ENCODE assay signal across 9 mouse cellular contexts in genomic region chr4:141131531-141132061, GRCm38 (mm10). TPM values are rescaled to one million over a fixed set of nuclear protein-coding genes. Genes with fewer than 3 reads are reported as not detected.
DNase-seq lines count a peak whose midpoint lies in the region; ATAC-seq lines count a peak whose summit lies in the region.
"Had no signal": no experiment of that assay in that cellular context is flagged by ENCODE, and none has a peak within 500 bp of the region (broad histone marks: within the 10 kb centered on the region; RNA-seq: fewer than 3 reads in every experiment).

No protein-coding gene starts in this region.

- no peaks in the 10 kb centered on the region for H3K9me3 ChIP-seq in heart, embryonic 14.5 days (ENCODE audit: control insufficient read depth, low read length)
- no peaks in the 10 kb centered on the region for H3K9me3 ChIP-seq in hindbrain, embryonic 15.5 days
- H3K9me3 ChIP-seq in liver, embryonic 11.5 days (ENCODE audit: control insufficient read depth, low read length) = no peaks in the 10 kb centered on the region
- 0 out of 2 replicates have a peak, but pooled peaks cover 2% of the 10 kb centered on the region for H3K9me3 ChIP-seq in neural tube, embryonic 13.5 days

- no peak overlapping the region for H3K4me2 ChIP-seq in heart, embryonic 14.5 days (ENCODE audit: low read length)
- no peak overlapping the region for H3K4me2 ChIP-seq in hindbrain, embryonic 15.5 days
- H3K4me2 ChIP-seq in liver, embryonic 11.5 days = peak overlapping the region; percentile 49
- H3K4me2 ChIP-seq in neural tube, embryonic 13.5 days = 0 out of 2 replicates have a peak overlapping the region, but pooled peaks have one; percentile 7

- WGBS in heart, embryonic 14.5 days = 51% methylated on average over 5 of the region's 5 CpGs
- WGBS in hindbrain, embryonic 15.5 days = 51% methylated on average over 5 of the region's 5 CpGs
- 71% methylated on average over 5 of the region's 5 CpGs for WGBS in liver, embryonic 11.5 days
- 32% methylated on average over 5 of the region's 5 CpGs for WGBS in neural tube, embryonic 13.5 days

- peak overlapping the region; percentile 9 to 56; a peak in 3 of 4 replicates for H3K27ac ChIP-seq in heart, embryonic 14.5 days (replicated peaks in 1 of 2; ENCODE audit: control insufficient read depth in 1 of 2, insufficient read depth in 1 of 2, low read depth in 2 of 2, low read length in 2 of 2)
- H3K27ac ChIP-seq in hindbrain, embryonic 15.5 days (replicated peaks) = peak overlapping the region; percentile 36; the same call in 1 of the 2 replicates
- H3K27ac ChIP-seq in liver, embryonic 11.5 days (ENCODE audit: low read depth, low read length) = peak overlapping the region; percentile 87
- H3K27ac ChIP-seq in neural tube, embryonic 13.5 days (replicated peaks) = peak overlapping the region; percentile 57

- H3K4me3 ChIP-seq in heart, embryonic 14.5 days (ENCODE audit: control insufficient read depth in 1 of 2, insufficient read depth in 1 of 2, low read depth in 1 of 2, low read length in 2 of 2) = no peak overlapping the region
- no peak overlapping the region for H3K4me3 ChIP-seq in hindbrain, embryonic 15.5 days
- H3K4me3 ChIP-seq in liver, embryonic 11.5 days (ENCODE audit: low read depth, low read length) = no peak overlapping the region
- H3K4me3 ChIP-seq in neural tube, embryonic 13.5 days = no peak overlapping the region

- no peaks in the 10 kb centered on the region for H3K27me3 ChIP-seq in heart, embryonic 14.5 days (ENCODE audit: control insufficient read depth, insufficient read depth, low read length)
- no peaks in the 10 kb centered on the region for H3K27me3 ChIP-seq in hindbrain, embryonic 15.5 days
- H3K27me3 ChIP-seq in liver, embryonic 11.5 days (replicated peaks; ENCODE audit: control insufficient read depth, insufficient read depth, low read length) = no peaks in the 10 kb centered on the region
- no peaks in the 10 kb centered on the region for H3K27me3 ChIP-seq in neural tube, embryonic 13.5 days

- no peak for ATAC-seq in heart, embryonic 14.5 days (ENCODE audit: insufficient number of reproducible peaks, insufficient read depth, low FRiP score, low read depth)
- peak; percentile 33; the same call in 1 of the 2 replicates for ATAC-seq in hindbrain, embryonic 15.5 days (ENCODE audit: low FRiP score, low read depth)
- peak; percentile 28; the same call in 1 of the 2 replicates for ATAC-seq in liver, embryonic 11.5 days (replicated peaks; ENCODE audit: low FRiP score)
- ATAC-seq in neural tube, embryonic 13.5 days (ENCODE audit: low read depth) = 0 out of 2 replicates have a peak, but pooled peaks have one; percentile 32

- H3K36me3 ChIP-seq in heart, embryonic 14.5 days (ENCODE audit: control insufficient read depth, insufficient read depth, low read length) = no peaks in the 10 kb centered on the region
- H3K36me3 ChIP-seq in hindbrain, embryonic 15.5 days = no peaks in the 10 kb centered on the region
- peaks cover 10% of the 10 kb centered on the region; the same call in 1 of the 2 replicates for H3K36me3 ChIP-seq in liver, embryonic 11.5 days (ENCODE audit: control insufficient read depth, insufficient read depth, low read length)
- no peaks in the 10 kb centered on the region for H3K36me3 ChIP-seq in neural tube, embryonic 13.5 days

- intact Hi-C loops in heart, postnatal 25 days (cut with DNase I) = no loop called here

- peaks cover 39 to 53% of the 10 kb centered on the region in 2 experiments for H3K4me1 ChIP-seq in heart, embryonic 14.5 days (ENCODE audit: control insufficient read depth in 2 of 2, insufficient read depth in 2 of 2, low read length in 2 of 2)
- peaks cover 55% of the 10 kb centered on the region for H3K4me1 ChIP-seq in hindbrain, embryonic 15.5 days (replicated peaks)
- H3K4me1 ChIP-seq in liver, embryonic 11.5 days (replicated peaks; ENCODE audit: control insufficient read depth, insufficient read depth, low read length) = peaks cover 41% of the 10 kb centered on the region
- H3K4me1 ChIP-seq in neural tube, embryonic 13.5 days (replicated peaks) = peaks cover 60% of the 10 kb centered on the region

- DNase-seq in heart, postnatal 25 days (ENCODE audit: low spot score) = no peak
- no peak for DNase-seq in liver, embryonic 11.5 days (ENCODE audit: low spot score)
- DNase-seq in left cerebral cortex, adult 18-20 months (ENCODE audit: low spot score in 2 of 2) = no peak
- DNase-seq in ovary, adult 18-20 months (ENCODE audit: low spot score) = no peak
- DNase-seq in layer of hippocampus, postnatal 25 days (ENCODE audit: extremely low spot score in 1 of 2, low spot score in 1 of 2) = no peak

- no peak overlapping the region for H3K9ac ChIP-seq in heart, embryonic 14.5 days (ENCODE audit: low read length)
- no peak overlapping the region for H3K9ac ChIP-seq in hindbrain, embryonic 15.5 days
- H3K9ac ChIP-seq in liver, embryonic 11.5 days (ENCODE audit: low read depth, low read length) = no peak overlapping the region; the same call in 1 of the 2 replicates
- H3K9ac ChIP-seq in neural tube, embryonic 13.5 days = peak overlapping the region; percentile 9; the same call in 1 of the 2 replicates

RNA-seq across cellular contexts. Expression of gene Szrd1, which starts 8.0 kb away (rescaled TPM):
- 20.8 and 24.0 TPM in 2 replicates for polyA plus RNA-seq in heart, embryonic 14.5 days (2014; fragmentation: Nextera tagmentation; extraction: Ambion mirVana)
- 10 to 100 TPM; 85.1 to 96.1 TPM for total RNA-seq in heart, postnatal 25 days (2021)
- polyA plus RNA-seq in hindbrain, embryonic 15.5 days (2015; fragmentation: Nextera tagmentation; extraction: Ambion mirVana) = 24.9 TPM in 2 replicates
- 24.7 and 26.2 TPM in 2 replicates for polyA plus RNA-seq in liver, embryonic 11.5 days (2014; fragmentation: Nextera tagmentation; extraction: Ambion mirVana)
- polyA plus RNA-seq in neural tube, embryonic 13.5 days (2015; fragmentation: Nextera tagmentation; extraction: Ambion mirVana) = 23.4 and 27.2 TPM in 2 replicates
- 10 to 100 TPM; 51.3 to 54.1 TPM for total RNA-seq in left cerebral cortex, adult 18-20 months (2021)
- 10 to 100 TPM; 51.7 to 58.6 TPM for total RNA-seq in layer of hippocampus, postnatal 25 days (2021)

RNA-seq across cellular contexts. Expression of gene Fbxo42, which starts 16.1 kb away (rescaled TPM):
- polyA plus RNA-seq in heart, embryonic 14.5 days (2014; fragmentation: Nextera tagmentation; extraction: Ambion mirVana) = 12.7 and 15.7 TPM in 2 replicates
- total RNA-seq in heart, postnatal 25 days (2021) = 10 to 100 TPM in 1 of 2 experiments, 1 to 10 TPM in 1; 10.0 to 10.1 TPM
- 23.7 and 25.2 TPM in 2 replicates for polyA plus RNA-seq in hindbrain, embryonic 15.5 days (2015; fragmentation: Nextera tagmentation; extraction: Ambion mirVana)
- polyA plus RNA-seq in liver, embryonic 11.5 days (2014; fragmentation: Nextera tagmentation; extraction: Ambion mirVana) = 26.0 and 28.7 TPM in 2 replicates
- 23.2 and 24.2 TPM in 2 replicates for polyA plus RNA-seq in neural tube, embryonic 13.5 days (2015; fragmentation: Nextera tagmentation; extraction: Ambion mirVana)
- 10 to 100 TPM; 30.1 to 31.5 TPM for total RNA-seq in left cerebral cortex, adult 18-20 months (2021)
- 10 to 100 TPM; 25.2 to 25.8 TPM for total RNA-seq in layer of hippocampus, postnatal 25 days (2021)

RNA-seq across cellular contexts. Expression of gene Spata21, which starts 43.5 kb away (rescaled TPM):
- not detected in 2 replicates for polyA plus RNA-seq in heart, embryonic 14.5 days (2014; fragmentation: Nextera tagmentation; extraction: Ambion mirVana)
- total RNA-seq in heart, postnatal 25 days (2021) = not detected
- 0.43 and 0.71 TPM in 2 replicates for polyA plus RNA-seq in hindbrain, embryonic 15.5 days (2015; fragmentation: Nextera tagmentation; extraction: Ambion mirVana)
- polyA plus RNA-seq in liver, embryonic 11.5 days (2014; fragmentation: Nextera tagmentation; extraction: Ambion mirVana) = 0.19 TPM in 1 of 2 replicates, not detected in the other
- not detected in 2 replicates for polyA plus RNA-seq in neural tube, embryonic 13.5 days (2015; fragmentation: Nextera tagmentation; extraction: Ambion mirVana)
- under 1 TPM; 0.21 to 0.23 TPM for total RNA-seq in left cerebral cortex, adult 18-20 months (2021)
- under 1 TPM; 0.17 to 0.21 TPM for total RNA-seq in layer of hippocampus, postnatal 25 days (2021)
- total RNA-seq: MEL had no signal

RNA-seq across cellular contexts. Expression of gene Necap2, which starts 53.4 kb away (rescaled TPM):
- polyA plus RNA-seq in heart, embryonic 14.5 days (2014; fragmentation: Nextera tagmentation; extraction: Ambion mirVana) = 33.1 and 34.2 TPM in 2 replicates
- total RNA-seq in heart, postnatal 25 days (2021) = 10 to 100 TPM; 17.2 TPM
- 50.6 and 56.2 TPM in 2 replicates for polyA plus RNA-seq in hindbrain, embryonic 15.5 days (2015; fragmentation: Nextera tagmentation; extraction: Ambion mirVana)
- polyA plus RNA-seq in liver, embryonic 11.5 days (2014; fragmentation: Nextera tagmentation; extraction: Ambion mirVana) = 178 and 180 TPM in 2 replicates
- polyA plus RNA-seq in neural tube, embryonic 13.5 days (2015; fragmentation: Nextera tagmentation; extraction: Ambion mirVana) = 55.5 and 58.7 TPM in 2 replicates
- 10 to 100 TPM; 43.2 to 44.3 TPM for total RNA-seq in left cerebral cortex, adult 18-20 months (2021)
- 10 to 100 TPM; 41.2 to 46.5 TPM for total RNA-seq in layer of hippocampus, postnatal 25 days (2021)

Comparison
In these comparisons a context has a peak if more than half of its experiments do, and no peak if none do; other contexts are left out.
1. H3K27ac ChIP-seq: peak in every context shown above with its lines; median percentile 87 in liver, embryonic 11.5 days; 57 in neural tube, embryonic 13.5 days; 36 in hindbrain, embryonic 15.5 days; 32 in heart, embryonic 14.5 days.
2. H3K4me2 ChIP-seq: peak in liver, embryonic 11.5 days (single experiment) and neural tube, embryonic 13.5 days (single experiment); none in heart, embryonic 14.5 days (single experiment) and hindbrain, embryonic 15.5 days (single experiment).